Mouse (Mus musculus): Measurements from ENCODE around the gene Ptafr.

DNA sequence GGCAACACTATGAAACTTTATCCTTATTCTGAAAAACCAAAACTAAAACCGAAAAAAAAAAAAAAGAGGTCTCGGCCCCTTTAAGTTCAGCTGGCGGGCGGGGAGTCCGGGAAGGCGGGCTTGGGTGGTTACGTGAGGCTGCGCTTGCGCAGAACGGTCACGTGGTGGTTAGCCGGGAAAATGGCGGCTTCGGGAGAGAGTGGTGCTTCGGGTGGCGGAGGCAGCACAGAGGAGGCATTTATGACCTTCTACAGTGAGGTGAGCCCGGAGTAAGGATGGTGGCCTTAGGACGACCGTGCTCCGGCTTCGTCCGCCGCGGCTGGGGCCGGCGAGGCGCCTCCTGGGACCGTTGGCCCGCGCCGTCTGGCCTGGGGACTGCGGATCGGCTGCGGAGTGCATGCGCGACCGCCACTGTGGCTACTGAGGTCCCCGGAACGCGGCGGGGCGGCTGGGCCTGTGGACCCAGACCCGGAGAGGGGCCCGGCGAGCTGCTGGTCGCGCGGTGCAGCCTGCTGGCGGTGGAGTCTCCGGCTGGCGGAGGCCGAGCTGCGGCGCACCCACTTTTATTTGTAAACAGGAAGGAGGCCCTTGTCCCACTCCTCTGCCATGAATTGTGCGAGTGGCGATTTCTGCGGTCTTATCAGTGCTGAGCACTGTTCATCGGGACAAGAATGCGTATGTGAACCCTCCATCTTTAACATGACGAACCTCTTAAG, 28.3 kb upstream of the Ptafr start, which contains the start of gene Dnajc8:
- TF ChIP-seq CTCF (IDR thresholded peaks at IDR 0.05; ENCODE audit: low read depth, low read length): no peak
- no peak for TF ChIP-seq GATA1 (IDR thresholded peaks at IDR 0.05; ENCODE audit: borderline replicate concordance, low read length)

Measured in G1E (cell line).